Mouse (Mus musculus) lung, postnatal 0 days (tissue): ENCODE results near the gene Lins1.

ENCODE experiments used
- CTCF ChIP-seq: IDR thresholded peaks from 2 replicates; pipeline ENCODE4 v1.5.1; 2016; ENCODE audit warnings: antibody characterized with exemption, mild to moderate bottlenecking
- EP300 ChIP-seq: IDR thresholded peaks from 2 replicates; pipeline ENCODE4 v1.6.1; 2016; ENCODE audit warnings: antibody characterized with exemption, mild to moderate bottlenecking, control low read depth

GRCm38 (mm10) chr7:66660291-66660690 lies 29.4 kb upstream of the Lins1 start:
- peak; percentile 36 for TF ChIP-seq CTCF
- TF ChIP-seq EP300: no peak
